ENCODE assay signal across 22 mouse cellular contexts in genomic region chr6:119535867-119536266, GRCm38 (mm10).
"Had no signal": no experiment of that assay in that cellular context is flagged by ENCODE, and none has a peak within 500 bp of the region (broad histone marks: within the 10 kb centered on the region; RNA-seq: fewer than 3 reads in every experiment).

No protein-coding gene starts in this region.

- H3K27me3 ChIP-seq: intestine, embryonic 15.5 days; neural tube, embryonic 13.5 days; stomach, embryonic 15.5 days had no signal

- H3K9ac ChIP-seq: intestine, embryonic 15.5 days; liver, embryonic 14.5 days; liver, postnatal 0 days; lung, embryonic 15.5 days; midbrain, embryonic 13.5 days; neural tube, embryonic 13.5 days; stomach, embryonic 15.5 days had no signal

- H3K4me1 ChIP-seq: intestine, embryonic 15.5 days; lung, embryonic 15.5 days; megakaryocyte, embryonic 14.5 days; midbrain, embryonic 13.5 days; neural tube, embryonic 13.5 days; stomach, embryonic 15.5 days had no signal

- H3K9me3 ChIP-seq: intestine, embryonic 15.5 days; lung, embryonic 15.5 days; megakaryocyte, embryonic 14.5 days; midbrain, embryonic 10.5 days; midbrain, embryonic 13.5 days; neural tube, embryonic 13.5 days; stomach, embryonic 15.5 days had no signal

- H3K36me3 ChIP-seq: intestine, embryonic 15.5 days; lung, embryonic 15.5 days; midbrain, embryonic 13.5 days; neural tube, embryonic 13.5 days; stomach, embryonic 15.5 days had no signal

- DNase-seq: kidney, adult 18-20 months; kidney, postnatal 14 days; layer of hippocampus, adult 9-11 months; liver, postnatal 0 days; lung, postnatal 10 days; lung, postnatal 36 days; right cerebral cortex, adult 18-20 months; right cerebral cortex, postnatal 14 days; right cerebral cortex, postnatal 4 days; thymus, adult 18-20 months; thymus, postnatal 36 days had no signal

- H3K4me2 ChIP-seq: intestine, embryonic 15.5 days; lung, embryonic 15.5 days; midbrain, embryonic 13.5 days; neural tube, embryonic 13.5 days; stomach, embryonic 15.5 days had no signal

- H3K27ac ChIP-seq: intestine, embryonic 15.5 days; layer of hippocampus, adult 2 months; liver, embryonic 14.5 days; lung, embryonic 15.5 days; midbrain, embryonic 10.5 days; midbrain, embryonic 13.5 days; neural tube, embryonic 13.5 days; stomach, embryonic 15.5 days had no signal

- ATAC-seq: intestine, embryonic 15.5 days; midbrain, embryonic 13.5 days; midbrain, embryonic 16.5 days had no signal

- H3K4me3 ChIP-seq: intestine, embryonic 15.5 days; layer of hippocampus, adult 2 months; lung, embryonic 15.5 days; megakaryocyte, embryonic 14.5 days; midbrain, embryonic 10.5 days; midbrain, embryonic 13.5 days; myocyte; neural tube, embryonic 13.5 days; stomach, embryonic 15.5 days had no signal
